Mouse (Mus musculus) forebrain, postnatal 0 days (tissue): ENCODE data around the gene Megf6. TPM values are rescaled to one million over a fixed set of nuclear protein-coding genes. Genes with fewer than 3 reads are reported as not detected.

Experiments used
- ATAC-seq: fragments of 200-750 bp; cut with Nextera tagmentation; 2 replicates; pipeline ENCODE4 v1.8.0; 2017; ENCODE audit warnings: mild to moderate bottlenecking, moderate library complexity
- DNase-seq: peaks from one replicate; pipeline ENCODE4 v3.0.0-alpha.2; 2015
- H3K27ac ChIP-seq: fragments of 300-500 bp; sonication (generic); 2 replicates; pipeline ENCODE4 v1.5.1; 2014; ENCODE audit warnings: low read depth, mild to moderate bottlenecking, antibody characterized with exemption, low read length, moderate library complexity, mixed read lengths
- H3K27me3 ChIP-seq: fragments of 300-500 bp; sonication (generic); 2 replicates; pipeline ENCODE4 v1.6.1; 2014; ENCODE audit warnings: mild to moderate bottlenecking, low read length, mixed read lengths; ENCODE audit not compliant: insufficient read depth
- H3K36me3 ChIP-seq: fragments of 300-500 bp; sonication (generic); 2 replicates; pipeline ENCODE4 v1.6.1; 2014; ENCODE audit warnings: mild to moderate bottlenecking, moderate library complexity; ENCODE audit not compliant: insufficient read depth
- H3K4me1 ChIP-seq: fragments of 300-500 bp; sonication (generic); 2 replicates; pipeline ENCODE4 v1.6.1; 2014; ENCODE audit warnings: antibody characterized with exemption; ENCODE audit not compliant: insufficient read depth
- H3K4me2 ChIP-seq: fragments of 300-500 bp; sonication (generic); 2 replicates; pipeline ENCODE4 v1.6.1; 2014; ENCODE audit warnings: low read depth, mild to moderate bottlenecking, moderate library complexity
- H3K4me3 ChIP-seq: fragments of 300-500 bp; sonication (generic); 2 replicates; pipeline ENCODE4 v1.5.1; 2014; ENCODE audit warnings: low read depth, low read length, mixed read lengths
- H3K9ac ChIP-seq: fragments of 300-500 bp; sonication (generic); 2 replicates; pipeline ENCODE4 v1.6.1; 2014; ENCODE audit warnings: mild to moderate bottlenecking
- H3K9me3 ChIP-seq: fragments of 300-500 bp; sonication (generic); 2 replicates; pipeline ENCODE4 v1.6.1; 2016; ENCODE audit warnings: low read length
- CTCF ChIP-seq: sonication (generic); IDR thresholded peaks from 2 replicates; pipeline ENCODE4 v1.5.1; 2016; ENCODE audit warnings: antibody characterized with exemption, control low read depth, low read depth
- WGBS: fragments of 180-500 bp; shearing (Covaris S2); extraction: QIAGEN DNeasy Blood & Tissue Kit; methylation state at CpG from one replicate; pipeline ENCODE4 v1.1.7; 2014; 5-methylcytosine and 5-hydroxymethylcytosine counted together
- polyA plus RNA-seq: library from polyadenylated mRNA; unstranded; fragments of >200 nt; fragmentation: Nextera tagmentation; extraction: Ambion mirVana; gene quantifications from 2 replicates; pipeline ENCODE4 v1.2.1, GENCODE M21; 2015
- total RNA-seq: library from RNA; depleted of rRNA; stranded (reverse); fragments of >200 nt; gene quantifications from 2 replicates; pipeline ENCODE4 v1.2.3, GENCODE M21; 2014

The Megf6 gene
- total and polyA plus RNA-seq, 2 experiments from 2014 or later = 7.7 to 36.5 TPM

DNA sequence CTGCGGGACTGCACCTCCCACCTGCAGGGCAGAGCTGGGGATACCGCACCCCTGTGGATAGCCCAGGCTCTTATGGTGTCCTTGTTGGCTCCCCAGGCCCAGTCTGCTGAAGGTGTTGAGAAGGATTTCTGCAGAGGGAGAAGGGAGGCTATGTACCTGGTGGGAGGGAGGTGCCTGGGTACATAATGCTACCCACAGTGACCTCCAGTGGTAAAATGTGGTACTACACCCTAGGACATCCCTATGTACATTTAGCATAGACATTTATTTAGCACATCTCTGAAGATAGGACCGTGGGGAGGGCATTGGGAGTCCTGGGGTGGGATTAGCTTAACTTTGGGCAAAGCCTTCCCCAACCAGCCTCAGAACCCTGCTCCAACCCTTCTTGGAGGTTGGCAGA, 102.5 kb downstream of the Megf6 start:
- H3K4me1 ChIP-seq = no peaks in the 10 kb centered on the region
- H3K27ac ChIP-seq = no peak overlapping the region
- H3K9ac ChIP-seq = no peak overlapping the region
- H3K4me2 ChIP-seq = no peak overlapping the region
- peak; percentile 91 for TF ChIP-seq CTCF
- ATAC-seq (peak; percentile 34; the same call in 1 of the 2 replicates), DNase-seq (peak; percentile 84)
- H3K4me3 ChIP-seq = no peak overlapping the region
- H3K9me3 ChIP-seq = no peaks in the 10 kb centered on the region
- WGBS = 48% methylated on average over 3 of the region's 3 CpGs
- no peaks in the 10 kb centered on the region for H3K27me3 ChIP-seq
- H3K36me3 ChIP-seq = no peaks in the 10 kb centered on the region; the same call in 1 of the 2 replicates

DNA sequence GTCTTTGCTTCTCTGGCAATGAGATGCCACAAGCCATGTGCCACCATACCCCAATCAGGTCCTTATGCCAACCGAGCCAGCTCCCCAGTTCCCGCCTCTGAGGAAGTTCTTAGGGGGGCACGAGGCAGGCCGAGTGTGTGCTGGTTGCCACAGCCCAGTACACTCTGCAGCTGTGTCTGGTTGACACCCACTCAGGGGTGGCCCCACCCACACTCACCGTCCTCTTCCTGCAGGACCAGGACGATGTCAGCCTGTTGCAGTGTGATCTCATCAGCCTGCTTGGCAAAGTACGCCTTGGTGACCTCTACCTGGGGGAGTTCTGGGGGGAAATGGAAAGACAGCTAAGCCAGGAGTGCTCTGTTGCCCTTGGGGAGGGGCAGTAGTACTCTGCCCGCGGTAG, 109.0 kb downstream of the Megf6 start:
- H3K9me3 ChIP-seq = no peaks in the 10 kb centered on the region
- DNase-seq (no peak), ATAC-seq (no peak)
- no peaks in the 10 kb centered on the region; the same call in 1 of the 2 replicates for H3K36me3 ChIP-seq
- TF ChIP-seq CTCF = no peak
- H3K9ac ChIP-seq = no peak overlapping the region
- H3K27ac ChIP-seq = no peak overlapping the region
- H3K4me3 ChIP-seq = no peak overlapping the region
- no peak overlapping the region for H3K4me2 ChIP-seq
- H3K4me1 ChIP-seq = no peaks in the 10 kb centered on the region
- no peaks in the 10 kb centered on the region for H3K27me3 ChIP-seq
- WGBS = 84% methylated on average over 9 of the region's 9 CpGs

DNA sequence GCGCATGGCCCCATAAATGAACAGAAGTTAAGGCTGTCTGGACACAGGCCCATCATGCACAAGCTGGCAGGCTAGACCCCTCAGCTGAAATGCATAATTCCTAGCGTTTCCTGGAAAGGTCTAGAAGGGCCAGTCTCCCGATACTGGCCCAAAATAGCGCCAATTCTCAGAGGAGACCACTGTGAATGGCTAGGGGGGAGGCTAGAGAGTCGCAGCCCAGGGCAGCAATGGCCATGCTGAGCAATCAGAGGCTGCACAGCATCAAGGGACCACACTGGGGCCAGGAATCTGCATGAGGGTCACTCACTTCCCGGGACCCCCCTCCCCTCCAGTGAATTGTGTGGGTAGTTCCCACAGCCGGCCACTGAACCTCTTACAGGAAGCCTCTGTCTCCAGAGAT, 113.1 kb downstream of the Megf6 start:
- ATAC-seq (no peak), DNase-seq (no peak)
- no peak for TF ChIP-seq CTCF
- H3K4me2 ChIP-seq = no peak overlapping the region
- H3K4me3 ChIP-seq = no peak overlapping the region
- H3K27me3 ChIP-seq = no peaks in the 10 kb centered on the region
- H3K9me3 ChIP-seq = no peaks in the 10 kb centered on the region
- no peaks in the 10 kb centered on the region for H3K36me3 ChIP-seq
- H3K9ac ChIP-seq = no peak overlapping the region
- no peaks in the 10 kb centered on the region for H3K4me1 ChIP-seq
- WGBS = 69% methylated on average over 7 of the region's 7 CpGs
- H3K27ac ChIP-seq = no peak overlapping the region

DNA sequence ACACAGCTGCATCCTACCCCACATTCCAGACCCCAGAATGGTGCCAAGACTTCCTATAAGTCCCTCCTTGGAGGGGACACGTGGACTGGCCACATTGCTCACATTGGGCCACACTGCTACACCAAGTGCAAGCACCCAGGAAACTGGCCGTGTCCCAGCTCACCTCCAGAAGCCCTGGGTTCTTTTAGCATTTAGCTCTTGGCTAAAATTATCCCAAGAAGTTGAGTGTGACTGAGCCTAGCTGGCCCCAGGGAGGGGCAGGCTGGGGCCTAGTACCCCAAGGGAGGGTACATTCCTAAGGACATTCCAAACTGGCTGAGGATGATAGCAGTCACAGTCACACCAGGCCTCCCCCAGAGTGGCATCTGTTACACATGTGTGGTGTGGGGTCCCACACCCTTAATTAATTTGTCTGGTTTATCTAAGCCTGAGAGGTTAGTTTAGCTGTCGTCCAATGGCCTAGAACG, 123.2 kb downstream of the Megf6 start:
- Histone ChIP-seq H3K9ac (no peak overlapping the region), H3K27ac (no peak overlapping the region), H3K4me1 (no peaks in the 10 kb centered on the region), H3K36me3 (no peaks in the 10 kb centered on the region), H3K4me3 (no peak overlapping the region), H3K9me3 (no peaks in the 10 kb centered on the region), H3K27me3 (no peaks in the 10 kb centered on the region), H3K4me2 (no peak overlapping the region)
- DNase-seq (no peak), ATAC-seq (no peak)
- TF ChIP-seq CTCF = no peak
- 73% methylated on average over 4 of the region's 4 CpGs for WGBS

DNA sequence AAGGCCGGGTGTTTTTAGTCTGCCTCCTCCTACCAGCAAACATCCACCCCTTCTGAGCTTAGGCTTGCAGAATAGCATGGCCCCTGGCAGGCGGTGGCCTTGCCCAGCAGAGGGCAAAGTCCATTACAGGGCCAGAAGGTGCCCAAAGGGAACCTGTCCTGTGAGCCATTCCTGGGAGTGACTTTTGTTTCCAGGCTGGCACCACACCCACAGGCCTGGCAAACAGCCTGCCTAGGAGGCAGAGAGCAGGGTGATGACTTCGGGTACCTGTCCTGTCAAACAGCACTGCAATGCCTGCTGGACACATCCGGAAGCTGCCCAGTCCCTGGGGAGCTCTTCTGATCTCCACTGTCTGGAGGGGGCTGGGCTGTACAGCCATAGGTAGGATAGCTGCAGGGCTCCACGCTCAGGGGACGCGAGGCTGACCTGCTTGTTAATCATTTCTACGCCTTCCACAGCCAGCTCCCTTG, 123.8 kb downstream of the Megf6 start:
- ATAC-seq = no peak
- no peak overlapping the region for H3K9ac ChIP-seq
- H3K4me2 ChIP-seq = no peak overlapping the region
- TF ChIP-seq CTCF = no peak
- no peak overlapping the region for H3K4me3 ChIP-seq
- WGBS = 69% methylated on average over 8 of the region's 8 CpGs
- H3K36me3 ChIP-seq = no peaks in the 10 kb centered on the region
- DNase-seq = no peak
- H3K27me3 ChIP-seq = no peaks in the 10 kb centered on the region
- H3K9me3 ChIP-seq = no peaks in the 10 kb centered on the region
- no peak overlapping the region for H3K27ac ChIP-seq
- no peaks in the 10 kb centered on the region for H3K4me1 ChIP-seq

DNA sequence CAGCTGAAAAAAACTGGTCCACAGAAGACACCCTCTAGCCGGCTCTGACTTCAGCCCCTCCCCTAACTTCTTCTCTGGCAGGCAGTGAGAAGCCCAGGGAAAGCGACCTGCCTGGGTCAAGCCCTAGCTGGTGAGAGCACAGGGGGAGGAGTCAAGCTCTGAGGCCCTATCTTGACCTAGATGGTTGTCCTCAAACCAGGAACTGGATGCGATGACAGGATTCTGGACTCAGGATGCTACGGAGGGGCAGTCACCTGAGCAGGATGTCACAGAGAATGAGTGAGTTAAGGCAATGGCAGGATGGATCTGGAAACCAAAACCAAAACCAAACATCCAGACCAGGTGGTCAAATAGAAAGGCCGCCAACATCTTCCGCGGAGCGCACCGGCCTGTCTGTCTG, 127.2 kb downstream of the Megf6 start:
- Histone ChIP-seq H3K27me3 (peaks cover 20% of the 10 kb centered on the region), H3K4me1 (no peaks in the 10 kb centered on the region), H3K9ac (no peak overlapping the region), H3K27ac (no peak overlapping the region), H3K4me2 (no peak overlapping the region), H3K36me3 (no peaks in the 10 kb centered on the region), H3K9me3 (no peaks in the 10 kb centered on the region), H3K4me3 (no peak overlapping the region)
- ATAC-seq = no peak
- WGBS = 46% methylated on average over 9 of the region's 9 CpGs
- DNase-seq = no peak
- TF ChIP-seq CTCF = no peak

DNA sequence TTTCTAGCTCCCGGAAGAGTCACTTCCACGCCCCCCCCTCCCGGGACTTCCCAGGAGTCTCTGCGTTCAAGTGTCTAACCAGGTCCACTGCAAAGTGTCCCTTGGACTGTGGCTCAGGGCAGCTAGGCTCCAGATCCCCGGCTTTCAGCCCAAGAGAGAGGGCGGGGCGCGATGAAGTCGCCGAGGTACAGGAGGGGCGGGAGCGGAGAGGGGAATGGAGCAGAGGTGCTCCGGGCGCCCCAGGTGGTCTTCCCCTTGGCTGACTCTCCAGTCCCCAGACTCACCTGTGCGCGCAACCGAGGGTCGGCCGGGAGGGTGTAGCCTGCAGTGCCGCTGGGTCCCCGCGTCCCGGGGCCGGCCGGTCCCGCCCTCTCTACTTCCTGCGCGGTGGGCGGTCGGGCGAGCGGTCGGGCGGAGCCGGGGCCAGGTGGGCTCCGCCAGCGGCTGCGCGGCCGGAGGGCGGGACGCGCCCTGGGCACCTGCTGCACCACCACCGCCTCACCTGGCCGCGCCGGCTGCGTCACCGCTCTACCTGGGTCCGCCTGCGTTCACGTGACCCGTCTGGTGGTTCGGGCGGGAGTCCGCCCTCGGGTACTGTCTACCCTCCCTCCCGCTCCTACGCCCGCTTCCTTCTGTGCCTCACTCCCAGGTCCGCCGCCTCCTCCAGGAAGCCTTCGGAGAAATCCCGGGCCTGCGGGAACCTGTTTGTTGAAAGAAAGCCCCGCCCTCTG, 129.2 kb downstream of the Megf6 start:
- peak overlapping the region; percentile 31 for H3K9ac ChIP-seq
- no peak for TF ChIP-seq CTCF
- H3K27ac ChIP-seq = no peak overlapping the region
- H3K27me3 ChIP-seq = peaks cover 20% of the 10 kb centered on the region
- DNase-seq (no peak), ATAC-seq (no peak)
- no peaks in the 10 kb centered on the region for H3K4me1 ChIP-seq
- H3K4me2 ChIP-seq = peak overlapping the region; percentile 83
- no peaks in the 10 kb centered on the region for H3K9me3 ChIP-seq
- H3K36me3 ChIP-seq = no peaks in the 10 kb centered on the region
- WGBS = 4% methylated on average over 53 of the region's 66 CpGs
- H3K4me3 ChIP-seq = peak overlapping the region; percentile 43
